Mouse (Mus musculus) urinary bladder, adult 2 months (tissue): ENCODE measurements around the gene Hnrnph3. TPM values are rescaled to one million over a fixed set of nuclear protein-coding genes. Genes with fewer than 3 reads are reported as not detected.
"Not testable (repeated sequence)": the region's sequence is repeated elsewhere in the genome, so short reads cannot be mapped to it uniquely, and the experiment has no call there.

Experiments
- DNase-seq: peaks from one replicate; pipeline ENCODE4 v3.0.0; 2022; ENCODE audit warnings: low spot score
- polyA plus RNA-seq: library from polyadenylated mRNA; depleted of rRNA; stranded (reverse); fragments of >200 nt; gene quantifications from 2 replicates; pipeline ENCODE4 v1.2.3, GENCODE M21; 2012; rRNA removed

Hnrnph3 gene
- polyA plus RNA-seq = 55.0 and 73.1 TPM in 2 replicates

GRCm38 (mm10) chr10:63023749-63024579 lies at the start of gene Hnrnph3, which contains the start of gene Pbld2:
Gene Hnrnph3 (minus strand): TSS chr10:63024217.
Gene Pbld2 (plus strand): TSS chr10:63024315.
- peak; percentile 99 for DNase-seq

GRCm38 (mm10) chr10:63065988-63066387 lies 42.0 kb upstream of the Hnrnph3 start:
- peak; percentile 47 for DNase-seq

DNA sequence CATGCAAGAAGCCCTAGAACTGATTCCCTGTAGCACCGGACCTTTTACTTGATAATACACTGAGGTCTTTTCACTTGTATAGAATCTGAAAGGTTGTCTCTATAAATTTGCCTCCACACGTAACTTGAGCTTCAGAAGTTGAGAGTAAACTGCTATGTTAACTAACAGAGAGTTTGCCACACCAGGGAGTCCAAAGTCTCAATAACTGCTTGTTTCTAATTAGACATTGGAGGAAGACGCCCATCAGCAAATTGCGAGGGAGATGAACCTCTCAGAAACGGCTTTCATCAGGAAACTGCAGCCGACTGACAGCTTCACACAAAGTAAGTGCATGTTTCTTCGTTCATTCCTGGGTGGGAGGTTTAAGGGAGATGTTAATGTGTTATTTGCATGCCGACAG lies 41.5 kb upstream of the Hnrnph3 start:
- DNase-seq = no peak

- no peak for DNase-seq
Observed at GRCm38 (mm10) chr10:63064516-63064915, 40.5 kb upstream of the Hnrnph3 start.

- DNase-seq = no peak
Observed at GRCm38 (mm10) chr10:63063365-63063764, 39.3 kb upstream of the Hnrnph3 start.

DNA sequence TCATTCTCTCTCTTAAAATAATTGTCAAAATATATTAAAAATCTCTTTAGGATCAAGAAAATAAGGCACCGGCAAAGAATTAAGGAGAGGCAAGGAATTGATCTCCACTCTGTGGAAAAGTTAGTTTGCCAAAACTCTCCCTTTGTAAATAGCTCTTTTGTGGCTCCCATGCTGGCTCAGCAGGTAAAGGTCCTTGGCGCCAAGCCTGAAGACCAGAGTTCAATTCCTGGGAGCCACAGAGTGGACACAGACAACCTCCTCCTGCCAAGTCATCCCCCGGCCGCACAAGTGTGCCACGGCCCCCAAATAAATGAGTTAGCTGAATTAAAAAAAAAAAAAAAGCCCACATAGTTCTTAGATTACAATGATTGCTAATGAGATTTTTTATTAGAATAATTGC lies 38.7 kb upstream of the Hnrnph3 start:
- DNase-seq = no peak

- no peak for DNase-seq
Observed at GRCm38 (mm10) chr10:63061266-63061665, 37.2 kb upstream of the Hnrnph3 start.

GRCm38 (mm10) chr10:63060406-63060805 lies 36.4 kb upstream of the Hnrnph3 start:
- peak; percentile 33 for DNase-seq

GRCm38 (mm10) chr10:63059862-63060261 lies 35.8 kb upstream of the Hnrnph3 start, which contains the start of gene Pbld1:
Gene Pbld1 (plus strand): TSS chr10:63060162.
- DNase-seq = no peak

DNA sequence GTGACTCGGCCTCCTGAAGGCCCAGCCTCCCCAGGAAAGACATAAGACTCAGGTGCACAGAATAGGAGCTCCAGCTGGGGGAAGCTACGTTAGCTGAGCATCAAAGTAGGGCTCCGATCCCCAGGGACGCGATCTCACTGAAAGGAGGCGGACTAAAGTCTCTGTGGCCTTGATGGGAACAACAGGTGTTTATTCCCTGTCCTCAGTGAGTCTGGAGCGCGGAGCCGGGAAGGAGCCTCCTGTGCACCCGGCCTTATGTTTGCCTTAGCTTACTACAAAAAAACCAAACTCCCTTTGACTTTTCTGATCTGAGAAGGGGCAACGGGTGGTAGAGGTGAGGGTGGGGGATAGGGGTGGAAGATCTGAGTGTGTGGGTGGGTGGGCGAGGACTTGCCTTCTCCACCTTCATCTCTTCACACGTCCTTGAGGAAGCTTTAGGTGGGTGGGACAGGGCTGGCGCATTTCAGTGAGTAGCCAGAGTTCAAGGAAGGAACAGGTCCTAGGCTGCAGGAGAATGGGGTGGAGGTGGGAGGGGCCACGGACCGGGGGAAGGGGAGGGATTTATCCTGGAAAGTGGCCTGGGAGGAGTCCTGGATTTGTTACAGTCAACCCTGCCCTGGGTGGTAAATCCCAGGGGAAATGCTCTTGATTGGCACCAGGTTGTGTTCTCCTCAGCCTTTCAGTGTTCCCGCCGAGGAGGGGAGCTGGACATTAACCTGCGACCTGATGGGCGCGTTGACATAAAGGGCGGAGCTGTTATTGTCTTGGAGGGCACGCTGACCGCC lies 33.1 kb upstream of the Hnrnph3 start:
- no peak for DNase-seq

- DNase-seq = no peak
Observed at GRCm38 (mm10) chr10:63054586-63054985, 30.6 kb upstream of the Hnrnph3 start.

- not testable (repeated sequence) for DNase-seq
Observed at GRCm38 (mm10) chr10:63054071-63054470, 30.1 kb upstream of the Hnrnph3 start.

GRCm38 (mm10) chr10:63053007-63053406 lies 29.0 kb upstream of the Hnrnph3 start:
- no peak for DNase-seq

GRCm38 (mm10) chr10:63052011-63052410 lies 28.0 kb upstream of the Hnrnph3 start:
- DNase-seq = no peak

DNA sequence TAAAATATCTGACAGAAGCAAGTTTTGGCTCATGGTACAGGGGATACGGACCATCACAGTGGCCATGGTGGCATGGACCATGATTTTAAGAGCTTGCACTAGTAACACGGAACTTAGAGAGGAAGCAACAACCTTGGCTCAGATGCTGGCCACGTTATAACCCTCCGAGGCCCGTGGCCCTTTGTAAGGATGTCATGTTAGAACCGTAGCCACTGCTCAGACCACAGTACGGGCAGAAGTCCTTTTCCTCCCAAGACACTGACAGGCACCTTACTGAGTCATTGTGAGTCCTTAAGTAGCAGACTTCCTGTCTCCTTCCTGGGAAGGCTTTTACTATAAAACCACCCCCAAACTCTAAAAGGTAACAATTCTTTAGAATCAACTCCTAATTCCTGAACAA lies 27.2 kb upstream of the Hnrnph3 start:
- DNase-seq = no peak

DNA sequence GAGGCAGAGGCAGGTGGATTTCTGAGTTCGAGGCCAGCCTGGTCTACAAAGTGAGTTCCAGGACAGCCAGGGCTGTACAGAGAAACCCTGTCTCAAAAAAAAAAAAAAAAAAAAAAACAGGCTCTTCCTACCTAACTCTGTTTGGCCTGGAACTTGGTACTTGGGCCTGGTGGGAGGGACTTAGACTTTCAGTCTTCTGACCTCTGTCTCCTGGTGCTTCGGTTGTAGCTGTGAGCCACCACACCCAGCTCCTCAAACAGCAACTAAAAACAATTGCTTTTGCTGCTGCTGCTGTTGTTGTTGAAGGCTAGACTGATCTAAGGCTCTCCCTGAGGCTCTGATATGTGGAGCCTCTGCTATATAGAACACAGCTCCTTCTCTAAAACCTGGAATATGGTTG lies 25.1 kb upstream of the Hnrnph3 start:
- no peak for DNase-seq

GRCm38 (mm10) chr10:63047751-63048150 lies 23.7 kb upstream of the Hnrnph3 start:
- DNase-seq = no peak

GRCm38 (mm10) chr10:63043154-63043553 lies 19.1 kb upstream of the Hnrnph3 start:
- no peak for DNase-seq

GRCm38 (mm10) chr10:63039867-63040628 lies 16.0 kb upstream of the Hnrnph3 start:
- no peak for DNase-seq

DNA sequence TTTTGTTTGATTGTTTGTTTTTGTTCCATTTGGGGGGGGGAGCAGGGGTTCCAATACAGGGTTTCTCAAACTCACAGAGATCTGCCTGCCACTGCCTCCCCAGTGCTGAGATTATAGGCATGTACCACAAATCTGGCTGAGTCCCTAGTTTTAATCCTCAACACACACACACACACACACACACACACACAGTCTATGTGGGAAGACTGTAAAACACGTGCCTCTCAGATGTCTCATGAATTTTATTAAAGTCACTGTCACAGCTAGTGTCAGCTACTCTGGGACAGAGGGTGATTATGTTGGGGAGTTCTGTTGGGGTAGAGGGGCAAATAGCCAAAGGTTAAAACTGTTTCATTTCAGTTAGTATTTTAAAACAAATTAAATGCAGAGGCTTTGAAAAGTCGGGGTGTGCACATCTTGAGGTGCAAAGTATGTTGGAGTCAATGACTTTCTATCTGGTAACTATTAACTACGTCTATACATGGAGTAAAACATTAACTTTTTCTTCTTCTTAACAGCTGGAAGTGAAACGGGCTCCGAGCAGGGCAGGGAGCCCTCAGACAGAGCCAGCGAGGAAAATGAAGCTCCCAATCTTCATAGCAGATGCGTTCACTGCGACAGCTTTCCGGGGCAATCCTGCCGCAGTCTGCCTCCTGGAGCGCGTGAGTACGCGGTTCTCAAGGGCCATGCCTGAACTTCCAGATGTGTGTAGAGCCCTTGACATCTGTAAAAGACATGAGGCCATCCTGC lies 14.7 kb upstream of the Hnrnph3 start:
- no peak for DNase-seq

- DNase-seq = no peak
Observed at GRCm38 (mm10) chr10:63032956-63033355, 8.9 kb upstream of the Hnrnph3 start.
